Mouse (Mus musculus): ENCODE measurements around the gene Gm5741. TPM values are rescaled to one million over a fixed set of nuclear protein-coding genes. Genes with fewer than 3 reads are reported as not detected.
"Not testable (repeated sequence)": the region's sequence is repeated elsewhere in the genome, so short reads cannot be mapped to it uniquely, and the experiment has no call there.

Gene Gm5741
- polyA plus RNA-seq, 1 experiment from 2014 or later = 1.2 TPM

DNA sequence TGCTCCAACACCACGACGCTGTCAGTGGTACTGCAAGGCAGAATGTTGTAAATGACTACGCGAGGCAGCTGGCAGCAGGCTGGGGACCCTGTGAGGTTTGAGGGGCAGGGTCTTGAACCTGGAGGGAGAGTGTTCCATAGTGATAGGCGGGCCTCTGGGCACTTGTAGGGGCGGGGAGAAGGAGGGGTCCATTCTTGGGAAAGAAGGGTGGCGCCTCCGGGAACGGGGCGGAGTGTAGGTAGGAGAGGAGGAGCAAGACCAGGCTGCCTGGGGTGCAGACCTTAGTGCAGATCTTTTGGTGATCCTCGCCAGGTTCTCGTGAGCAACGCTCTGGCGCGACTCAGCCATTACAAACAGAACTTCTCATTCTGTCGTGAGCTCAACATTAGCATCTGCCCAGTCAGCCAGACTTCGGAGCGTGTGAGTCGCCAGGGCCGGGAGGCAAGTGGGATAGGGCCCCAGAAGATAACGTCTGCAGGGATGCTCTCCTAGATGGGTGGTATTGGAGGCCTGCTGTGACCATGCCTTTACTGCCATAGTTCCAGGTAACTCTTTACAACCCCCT is 23.8 kb upstream of the Gm5741 start:
- peaks cover 15% of the 10 kb centered on the region for H3K36me3 ChIP-seq (ENCODE audit: control insufficient read depth, insufficient read depth, low read length)
- 33% methylated on average over 21 of the region's 21 CpGs for WGBS

DNA sequence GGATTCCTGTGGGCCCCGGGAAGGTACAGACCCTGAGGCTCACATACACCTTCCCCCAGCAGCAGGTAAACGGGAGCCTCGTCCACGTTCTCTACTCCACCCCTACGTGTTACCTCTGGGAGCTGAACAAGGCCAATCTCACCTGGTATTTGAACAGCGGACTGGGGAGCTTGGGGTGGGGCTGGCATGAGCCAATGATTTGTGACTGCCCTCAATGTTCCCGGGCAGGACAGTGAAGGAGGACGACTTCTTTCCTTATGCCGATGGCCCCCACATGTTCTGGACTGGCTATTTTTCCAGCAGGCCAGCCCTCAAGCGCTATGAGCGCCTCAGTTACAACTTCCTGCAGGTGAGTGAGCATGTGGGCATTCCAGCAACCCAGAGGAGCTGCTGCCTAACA is 23.1 kb upstream of the Gm5741 start:
- Histone ChIP-seq H3K4me2 (ENCODE audit: low read length) (no peak overlapping the region), H3K27ac (ENCODE audit: low read depth, low read length) (no peak overlapping the region), H3K9ac (ENCODE audit: low read depth, low read length) (no peak overlapping the region), H3K4me3 (ENCODE audit: low read length) (no peak overlapping the region), H3K27me3 (replicated peaks; ENCODE audit: control insufficient read depth, insufficient read depth, low read length) (no peaks in the 10 kb centered on the region), H3K36me3 (ENCODE audit: control insufficient read depth, insufficient read depth, low read length) (peaks cover 13% of the 10 kb centered on the region), H3K4me1 (ENCODE audit: control insufficient read depth, insufficient read depth, low read depth, low read length) (no peaks in the 10 kb centered on the region), H3K9me3 (ENCODE audit: control insufficient read depth, low read length) (no peaks in the 10 kb centered on the region)
- WGBS = 92% methylated on average over 11 of the region's 11 CpGs
- ATAC-seq = no peak

More for the DNA sequence above, 23.8 kb upstream of the Gm5741 start:
- Histone ChIP-seq H3K27ac (ENCODE audit: low read depth, low read length) (no peak overlapping the region), H3K4me2 (ENCODE audit: low read length) (no peak overlapping the region), H3K9me3 (ENCODE audit: control insufficient read depth, low read length) (no peaks in the 10 kb centered on the region), H3K9ac (ENCODE audit: low read depth, low read length) (no peak overlapping the region), H3K27me3 (replicated peaks; ENCODE audit: control insufficient read depth, insufficient read depth, low read length) (no peaks in the 10 kb centered on the region), H3K4me3 (ENCODE audit: low read length) (no peak overlapping the region), H3K4me1 (ENCODE audit: control insufficient read depth, insufficient read depth, low read depth, low read length) (no peaks in the 10 kb centered on the region)
- ATAC-seq = no peak

DNA sequence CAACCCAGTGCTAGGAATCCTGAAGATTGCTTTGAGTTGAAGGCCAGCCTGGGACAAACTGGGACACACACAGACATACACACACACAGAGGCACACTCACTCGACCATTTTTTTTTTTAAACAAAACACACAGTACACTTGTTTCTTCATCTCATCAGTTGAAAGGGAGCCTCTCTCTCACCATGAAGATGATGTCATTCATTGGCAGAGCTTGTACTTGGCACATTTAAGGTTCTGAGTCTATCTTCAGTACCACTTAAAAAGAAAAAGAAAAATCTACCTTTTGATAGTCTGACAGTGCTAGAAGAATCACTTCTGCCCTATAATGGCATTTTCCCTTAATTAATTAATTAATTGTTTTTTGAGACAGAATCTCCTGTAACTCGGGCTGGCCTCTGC is 21.0 kb upstream of the Gm5741 start:
- no peak overlapping the region for H3K4me3 ChIP-seq (ENCODE audit: low read length)
- ATAC-seq = no peak
- H3K4me1 ChIP-seq (ENCODE audit: control insufficient read depth, insufficient read depth, low read depth, low read length) = peaks cover 3% of the 10 kb centered on the region
- peaks cover 3% of the 10 kb centered on the region for H3K36me3 ChIP-seq (ENCODE audit: control insufficient read depth, insufficient read depth, low read length)
- no peak overlapping the region for H3K4me2 ChIP-seq (ENCODE audit: low read length)
- WGBS = 83% methylated on average over 2 of the region's 2 CpGs
- H3K27me3 ChIP-seq (replicated peaks; ENCODE audit: control insufficient read depth, insufficient read depth, low read length) = no peaks in the 10 kb centered on the region
- H3K9ac ChIP-seq (ENCODE audit: low read depth, low read length) = no peak overlapping the region
- no peak overlapping the region for H3K27ac ChIP-seq (ENCODE audit: low read depth, low read length)
- no peaks in the 10 kb centered on the region for H3K9me3 ChIP-seq (ENCODE audit: control insufficient read depth, low read length)

DNA sequence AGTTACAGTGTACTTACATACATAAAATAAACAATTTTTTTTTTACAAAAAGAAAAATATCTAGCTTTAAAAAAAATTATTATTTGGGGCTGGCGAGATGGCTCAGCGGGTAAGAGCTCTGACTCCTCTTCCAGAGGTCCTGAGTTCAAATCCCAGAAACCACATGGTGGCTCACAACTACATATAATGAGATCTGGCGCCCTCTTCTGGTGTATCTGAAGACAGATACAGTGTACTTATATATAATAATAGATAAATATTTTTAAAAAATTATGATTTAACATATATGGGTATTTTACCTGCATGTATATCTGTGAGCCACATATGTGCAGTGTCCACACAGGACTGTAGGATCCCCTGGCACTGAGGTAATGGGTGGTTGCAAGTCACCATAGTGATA is 18.5 kb upstream of the Gm5741 start:
- 86% methylated on average over 3 of the region's 3 CpGs for WGBS
- Histone ChIP-seq H3K36me3 (ENCODE audit: control insufficient read depth, insufficient read depth, low read length) (peaks cover 2% of the 10 kb centered on the region; the same call in 1 of the 2 replicates), H3K4me3 (ENCODE audit: low read length) (no peak overlapping the region), H3K27ac (ENCODE audit: low read depth, low read length) (no peak overlapping the region), H3K4me1 (ENCODE audit: control insufficient read depth, insufficient read depth, low read depth, low read length) (peaks cover 15% of the 10 kb centered on the region), H3K4me2 (ENCODE audit: low read length) (no peak overlapping the region), H3K9ac (ENCODE audit: low read depth, low read length) (no peak overlapping the region), H3K9me3 (ENCODE audit: control insufficient read depth, low read length) (no peaks in the 10 kb centered on the region), H3K27me3 (replicated peaks; ENCODE audit: control insufficient read depth, insufficient read depth, low read length) (no peaks in the 10 kb centered on the region)
- ATAC-seq = no peak

DNA sequence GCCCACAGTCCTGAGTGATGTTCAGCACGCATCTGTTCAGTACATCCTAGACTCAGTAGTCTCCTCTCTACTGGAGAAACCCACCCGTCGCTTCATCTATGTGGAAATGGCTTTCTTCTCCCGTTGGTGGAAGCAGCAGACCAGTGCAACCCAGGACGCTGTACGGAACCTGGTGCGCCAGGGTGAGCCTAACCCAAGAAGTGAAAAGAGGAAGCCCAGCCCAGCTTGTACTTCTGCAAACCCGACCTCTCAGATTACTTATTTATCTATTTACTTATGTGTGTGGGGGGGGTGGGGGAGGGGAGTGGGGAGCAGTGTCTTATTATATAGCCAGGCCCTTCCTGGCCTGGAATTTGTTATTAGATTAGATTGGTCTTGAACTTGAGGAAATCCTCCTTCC is 16.9 kb upstream of the Gm5741 start:
- ATAC-seq = no peak
- H3K9ac ChIP-seq (ENCODE audit: low read depth, low read length) = no peak overlapping the region
- no peak overlapping the region for H3K4me3 ChIP-seq (ENCODE audit: low read length)
- no peaks in the 10 kb centered on the region for H3K27me3 ChIP-seq (replicated peaks; ENCODE audit: control insufficient read depth, insufficient read depth, low read length)
- peaks cover 2% of the 10 kb centered on the region; the same call in 1 of the 2 replicates for H3K36me3 ChIP-seq (ENCODE audit: control insufficient read depth, insufficient read depth, low read length)
- H3K4me2 ChIP-seq (ENCODE audit: low read length) = no peak overlapping the region
- H3K27ac ChIP-seq (ENCODE audit: low read depth, low read length) = no peak overlapping the region
- WGBS = 86% methylated on average over 8 of the region's 8 CpGs
- H3K4me1 ChIP-seq (ENCODE audit: control insufficient read depth, insufficient read depth, low read depth, low read length) = peaks cover 20% of the 10 kb centered on the region
- H3K9me3 ChIP-seq (ENCODE audit: control insufficient read depth, low read length) = no peaks in the 10 kb centered on the region

DNA sequence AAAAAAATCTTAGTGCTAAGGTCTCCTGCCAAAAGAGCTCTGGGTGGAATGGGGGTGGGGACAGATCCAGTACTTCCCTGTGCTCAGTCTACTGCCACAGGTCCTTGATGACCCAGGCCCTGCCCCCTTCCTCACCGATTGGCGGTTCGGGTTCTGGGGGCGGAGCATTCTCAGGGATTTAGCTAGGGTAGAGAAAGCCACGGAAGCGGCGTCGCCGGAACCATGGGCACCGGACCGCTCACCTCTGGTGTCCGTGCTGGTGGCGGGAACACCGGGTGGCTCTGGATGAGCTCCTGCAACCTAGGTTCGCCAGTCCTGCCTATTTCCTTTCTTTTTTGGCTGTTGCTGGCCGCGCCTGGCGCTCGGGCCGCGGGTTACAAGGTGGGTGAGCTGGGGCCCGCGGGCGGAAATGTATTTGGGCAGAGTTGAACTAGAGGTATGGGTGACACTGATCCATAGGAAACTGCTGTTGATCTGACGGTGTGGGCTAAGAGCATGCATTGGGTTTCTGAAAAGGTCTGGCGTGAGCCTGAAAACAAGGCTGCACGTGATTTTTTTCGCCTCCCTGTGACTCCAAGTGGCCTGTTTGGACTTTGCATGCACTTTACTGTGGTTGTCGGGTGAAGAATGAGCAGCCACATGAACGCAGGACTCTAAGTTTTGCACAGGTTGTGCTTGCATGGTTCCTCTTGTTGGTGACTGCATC is 15.5 kb upstream of the Gm5741 start, which contains the start of gene Man2b1:
Gene Man2b1, plus strand, starts transcription at position 163 of the 706 bp plus-strand sequence.
- Histone ChIP-seq H3K27me3 (replicated peaks; ENCODE audit: control insufficient read depth, insufficient read depth, low read length) (no peaks in the 10 kb centered on the region), H3K4me2 (ENCODE audit: low read length) (peak within 1 kb of the TSS; percentile 61), H3K9me3 (ENCODE audit: control insufficient read depth, low read length) (no peaks in the 10 kb centered on the region), H3K36me3 (ENCODE audit: control insufficient read depth, insufficient read depth, low read length) (0 out of 2 replicates have a peak, but pooled peaks cover 2% of the 10 kb centered on the region), H3K9ac (ENCODE audit: low read depth, low read length) (peak within 1 kb of the TSS; percentile 53), H3K4me1 (ENCODE audit: control insufficient read depth, insufficient read depth, low read depth, low read length) (peaks cover 24% of the 10 kb centered on the region), H3K4me3 (ENCODE audit: low read length) (peak within 1 kb of the TSS; percentile 54), H3K27ac (ENCODE audit: low read depth, low read length) (no peak within 1 kb of the TSS)
- WGBS = 1% methylated on average over 28 of the region's 30 CpGs
- ATAC-seq = peak; percentile 90

DNA sequence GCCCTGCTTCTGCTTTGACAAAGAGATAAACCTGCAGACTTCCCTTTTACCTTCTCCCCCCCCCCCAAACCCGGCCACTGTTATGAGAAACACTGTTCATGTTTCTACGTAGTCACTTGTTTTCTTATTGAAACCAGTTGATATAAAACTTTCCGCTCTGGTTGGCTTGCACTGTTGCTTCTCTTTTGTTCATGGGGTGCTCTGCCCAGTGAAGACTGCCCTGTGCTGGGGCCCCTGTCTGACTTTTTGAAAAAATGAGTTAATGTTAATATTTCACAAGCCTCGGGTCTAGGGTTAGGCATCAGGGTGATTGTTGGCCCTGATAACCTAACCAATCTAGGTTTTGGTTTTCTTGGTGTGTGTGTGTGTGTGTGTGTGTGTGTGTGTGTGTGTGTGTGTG is 14.4 kb upstream of the Gm5741 start:
- not testable (repeated sequence) for H3K27me3 ChIP-seq (replicated peaks; ENCODE audit: control insufficient read depth, insufficient read depth, low read length); H3K9ac ChIP-seq (ENCODE audit: low read depth, low read length); H3K36me3 ChIP-seq (ENCODE audit: control insufficient read depth, insufficient read depth, low read length); H3K27ac ChIP-seq (ENCODE audit: low read depth, low read length); H3K4me3 ChIP-seq (ENCODE audit: low read length); ATAC-seq; H3K4me2 ChIP-seq (ENCODE audit: low read length); H3K9me3 ChIP-seq (ENCODE audit: control insufficient read depth, low read length)
- peaks cover 24% of the 10 kb centered on the region for H3K4me1 ChIP-seq (ENCODE audit: control insufficient read depth, insufficient read depth, low read depth, low read length)
- WGBS = 93% methylated on average over 4 of the region's 4 CpGs

DNA sequence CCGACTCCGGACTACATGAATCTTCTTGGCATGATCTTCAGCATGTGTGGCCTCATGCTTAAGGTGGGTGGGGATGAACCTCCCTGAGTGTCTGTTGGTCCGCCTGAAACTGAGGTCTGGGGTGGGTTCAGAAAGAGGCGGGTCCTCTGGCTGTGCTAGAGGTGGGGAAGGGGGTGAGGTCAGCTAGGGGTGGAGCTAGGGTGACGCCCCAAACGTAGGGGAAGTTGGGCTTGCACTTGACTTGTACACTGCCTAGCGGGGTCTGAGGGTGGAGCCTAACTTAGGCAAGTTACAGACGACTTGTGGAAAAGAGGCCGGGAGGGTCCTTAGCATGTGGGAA is 13.4 kb upstream of the Gm5741 start, which contains the start of gene Wdr83:
Gene Wdr83, minus strand, starts transcription at position 91 of the 340 bp plus-strand sequence.
- 1% methylated on average over 9 of the region's 9 CpGs for WGBS
- H3K4me2 ChIP-seq (ENCODE audit: low read length) = peak within 1 kb of the TSS; percentile 95
- peak within 1 kb of the TSS; percentile 87 for H3K4me3 ChIP-seq (ENCODE audit: low read length)
- H3K36me3 ChIP-seq (ENCODE audit: control insufficient read depth, insufficient read depth, low read length) = no peaks in the 10 kb centered on the region
- H3K27me3 ChIP-seq (replicated peaks; ENCODE audit: control insufficient read depth, insufficient read depth, low read length) = no peaks in the 10 kb centered on the region
- H3K4me1 ChIP-seq (ENCODE audit: control insufficient read depth, insufficient read depth, low read depth, low read length) = peaks cover 24% of the 10 kb centered on the region
- peak; percentile 44; the same call in 1 of the 2 replicates for ATAC-seq
- peak within 1 kb of the TSS; percentile 88 for H3K9ac ChIP-seq (ENCODE audit: low read depth, low read length)
- peak within 1 kb of the TSS; percentile 73 for H3K27ac ChIP-seq (ENCODE audit: low read depth, low read length)
- H3K9me3 ChIP-seq (ENCODE audit: control insufficient read depth, low read length) = no peaks in the 10 kb centered on the region

DNA sequence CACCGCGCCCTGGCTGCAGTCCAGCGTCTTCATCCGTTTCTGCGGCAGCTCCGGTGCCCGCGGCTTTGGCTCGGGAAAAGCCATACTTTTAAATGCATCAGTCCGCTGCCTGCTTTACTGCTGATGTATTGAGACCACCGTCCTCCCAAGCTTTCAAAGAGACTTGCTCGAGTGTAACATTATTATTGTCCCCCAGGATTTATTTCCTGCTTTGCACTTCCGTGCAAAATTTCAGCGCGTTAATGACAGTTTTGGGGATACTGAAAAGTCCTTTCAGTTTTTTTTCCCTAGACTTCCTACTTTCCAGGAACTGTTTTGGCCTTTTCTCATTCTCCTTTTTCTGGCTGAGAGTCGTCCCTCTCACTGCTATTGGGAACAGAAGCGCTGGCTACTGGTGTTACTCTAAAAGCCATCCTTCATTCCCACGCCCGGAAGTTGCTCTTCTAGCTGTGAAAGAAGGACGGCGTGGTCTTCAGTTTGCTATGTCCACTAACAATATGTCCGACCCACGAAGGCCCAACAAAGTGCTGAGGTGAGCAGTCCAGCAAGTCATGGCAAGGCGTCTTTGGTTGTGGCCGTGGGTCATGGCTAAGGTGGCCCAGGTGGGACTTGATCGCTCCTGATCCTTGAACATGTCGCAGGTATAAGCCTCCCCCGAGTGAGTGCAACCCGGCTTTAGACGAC is 12.9 kb upstream of the Gm5741 start, which contains the start of gene Wdr83os:
Gene Wdr83os, plus strand, starts transcription at position 209 of the 684 bp plus-strand sequence.
- H3K4me2 ChIP-seq (ENCODE audit: low read length) = peak within 1 kb of the TSS; percentile 95
- no peaks in the 10 kb centered on the region for H3K27me3 ChIP-seq (replicated peaks; ENCODE audit: control insufficient read depth, insufficient read depth, low read length)
- peak within 1 kb of the TSS; percentile 87 for H3K4me3 ChIP-seq (ENCODE audit: low read length)
- H3K36me3 ChIP-seq (ENCODE audit: control insufficient read depth, insufficient read depth, low read length) = peaks cover under 1% of the 10 kb centered on the region; the same call in 1 of the 2 replicates
- peak within 1 kb of the TSS; percentile 73 for H3K27ac ChIP-seq (ENCODE audit: low read depth, low read length)
- H3K9me3 ChIP-seq (ENCODE audit: control insufficient read depth, low read length) = no peaks in the 10 kb centered on the region
- ATAC-seq = 0 out of 2 replicates have a peak, but pooled peaks have one; percentile 15
- H3K4me1 ChIP-seq (ENCODE audit: control insufficient read depth, insufficient read depth, low read depth, low read length) = peaks cover 24% of the 10 kb centered on the region
- WGBS = under 1% methylated on average over 30 of the region's 30 CpGs
- H3K9ac ChIP-seq (ENCODE audit: low read depth, low read length) = peak within 1 kb of the TSS; percentile 88

All from hindbrain, embryonic 16.5 days (tissue).